In genomic region chr2:166729656-166730566, GRCm38 (mm10) we compare ENCODE assay signal across 9 mouse cellular contexts. TPM values are rescaled to one million over a fixed set of nuclear protein-coding genes. Genes with fewer than 3 reads are reported as not detected.
DNase-seq lines count a peak whose midpoint lies in the region; ATAC-seq and TF ChIP-seq lines count a peak whose summit lies in the region.
"Had no signal": no experiment of that assay in that cellular context is flagged by ENCODE, and none has a peak within 500 bp of the region (broad histone marks: within the 10 kb centered on the region; RNA-seq: fewer than 3 reads in every experiment).

No protein-coding gene starts in this region.

- no peak overlapping the region for H3ac ChIP-seq in myocyte (ENCODE audit: control insufficient read depth, insufficient read length)

- H3K4me1 ChIP-seq in forebrain, embryonic 16.5 days (replicated peaks; ENCODE audit: control insufficient read depth, insufficient read depth, low read length): peaks cover 25% of the 10 kb centered on the region
- peaks cover 26% of the 10 kb centered on the region for H3K4me1 ChIP-seq in limb, embryonic 13.5 days

- no peaks in the 10 kb centered on the region for H3K79me2 ChIP-seq in myocyte (ENCODE audit: control insufficient read depth, insufficient read depth)

- peak; percentile 60 for ATAC-seq in forebrain, embryonic 16.5 days
- ATAC-seq in hematopoietic stem cell, adult 5-6 weeks (replicated peaks in 1 of 2; ENCODE audit: insufficient read depth in 1 of 2, low FRiP score in 2 of 2, low TSS enrichment in 1 of 2, low read depth in 1 of 2, poor library complexity in 2 of 2, severe bottlenecking in 2 of 2): peak; percentile 30 to 34
- peak; percentile 38; the same call in 1 of the 2 replicates for ATAC-seq in limb, embryonic 13.5 days (ENCODE audit: low FRiP score, low read depth)

- H3K36me3 ChIP-seq in forebrain, embryonic 16.5 days (ENCODE audit: control insufficient read depth, insufficient read depth): no peaks in the 10 kb centered on the region
- no peaks in the 10 kb centered on the region for H3K36me3 ChIP-seq in limb, embryonic 13.5 days
- H3K36me3 ChIP-seq in myocyte (ENCODE audit: control insufficient read depth, insufficient read depth): no peaks in the 10 kb centered on the region
- H3K36me3 ChIP-seq: liver, embryonic 15.5 days had no signal

- peak; percentile 45 for DNase-seq in urinary bladder, postnatal 25 days (ENCODE audit: low spot score)
- DNase-seq in urinary bladder, postnatal 10 days (ENCODE audit: low spot score): no peak
- no peak for DNase-seq in yolk sac, embryonic 10.5 days (ENCODE audit: low spot score)
- DNase-seq in right cerebral cortex, adult 18-20 months: no peak

- peak overlapping the region; percentile 34; the same call in 1 of the 2 replicates for H3K9ac ChIP-seq in forebrain, embryonic 16.5 days (replicated peaks; ENCODE audit: low read depth, low read length)
- H3K9ac ChIP-seq in limb, embryonic 13.5 days: no peak overlapping the region
- H3K9ac ChIP-seq: liver, embryonic 15.5 days had no signal

- no peak overlapping the region for H3K4me3 ChIP-seq in forebrain, embryonic 16.5 days (replicated peaks; ENCODE audit: low read length)
- H3K4me3 ChIP-seq in limb, embryonic 13.5 days: no peak overlapping the region; the same call in 1 of the 2 replicates
- H3K4me3 ChIP-seq in myocyte: no peak overlapping the region
- H3K4me3 ChIP-seq: liver, embryonic 15.5 days had no signal

- H3K4me2 ChIP-seq in forebrain, embryonic 16.5 days (ENCODE audit: low read length): 0 out of 2 replicates have a peak overlapping the region, but pooled peaks have one; percentile 0
- peak overlapping the region; percentile 44 for H3K4me2 ChIP-seq in limb, embryonic 13.5 days (replicated peaks)
- peak overlapping the region; percentile 60 for H3K4me2 ChIP-seq in myocyte (ENCODE audit: low read depth)
- H3K4me2 ChIP-seq: liver, embryonic 15.5 days had no signal

- 10% methylated on average over 19 of the region's 19 CpGs for WGBS in forebrain, embryonic 16.5 days
- 15% methylated on average over 19 of the region's 19 CpGs for WGBS in limb, embryonic 13.5 days

- peak overlapping the region; percentile 38 for H3K27ac ChIP-seq in forebrain, embryonic 16.5 days (ENCODE audit: low read length)
- H3K27ac ChIP-seq in limb, embryonic 13.5 days: peak overlapping the region; percentile 81
- H3K27ac ChIP-seq: liver, embryonic 15.5 days had no signal

- H3K27me3 ChIP-seq in forebrain, embryonic 16.5 days (replicated peaks; ENCODE audit: control insufficient read depth, insufficient read depth, low read length): no peaks in the 10 kb centered on the region
- no peaks in the 10 kb centered on the region for H3K27me3 ChIP-seq in limb, embryonic 13.5 days
- peaks cover 3% of the 10 kb centered on the region for H3K27me3 ChIP-seq in myocyte (ENCODE audit: control insufficient read depth, insufficient read depth, insufficient read length)
- H3K27me3 ChIP-seq: liver, embryonic 15.5 days had no signal

- no peaks in the 10 kb centered on the region for H3K9me3 ChIP-seq in forebrain, embryonic 16.5 days (ENCODE audit: control insufficient read depth, low read length)
- H3K9me3 ChIP-seq in limb, embryonic 13.5 days: no peaks in the 10 kb centered on the region
- H3K9me3 ChIP-seq: liver, embryonic 15.5 days had no signal

- no peak for TF ChIP-seq POLR2A in myocyte (IDR thresholded peaks at IDR 0.05; ENCODE audit: insufficient read length, low read depth)

TF ChIP-seq in myocyte, 11 proteins besides CTCF, POLR2A, EP300 and RAD21:
- TF ChIP-seq CEBPB (IDR thresholded peaks at IDR 0.05; ENCODE audit: insufficient read depth, poor library complexity, severe bottlenecking) (peak; percentile 37; the same call in 1 of the 2 replicates), USF1 (IDR thresholded peaks at IDR 0.05; ENCODE audit: low read depth) (no peak)
TF ChIP-seq in myocyte: peak in this region for 1.

RNA-seq across cellular contexts. Expression of gene Prex1, which starts 16.3 kb away (rescaled TPM):
- 38.5 and 40.5 TPM in 2 replicates for polyA plus RNA-seq in forebrain, embryonic 16.5 days (2015; fragmentation: Nextera tagmentation; extraction: Ambion mirVana)
- total RNA-seq in hematopoietic stem cell, adult 5-6 weeks (2017): 25.1 and 30.0 TPM in 2 replicates
- 18.8 and 19.4 TPM in 2 replicates for polyA plus RNA-seq in limb, embryonic 13.5 days (2015; fragmentation: Nextera tagmentation; extraction: Ambion mirVana)
- 0.17 TPM for polyA plus RNA-seq in myocyte (2012; fragmentation: generic; extraction: Trizol)

Comparison
In these comparisons a context has a peak if more than half of its experiments do, and no peak if none do; other contexts are left out.
1. H3K4me2 ChIP-seq: peak in every context shown above with its lines; median percentile 60 in myocyte; 44 in limb, embryonic 13.5 days; 0 in forebrain, embryonic 16.5 days.
2. RNA of gene Prex1, which starts 16.3 kb away (polyA plus RNA-seq): 38.5 to 40.5 TPM in forebrain, embryonic 16.5 days and 18.8 to 19.4 TPM in limb, embryonic 13.5 days; 0.17 TPM in myocyte (single experiment); every median in the first group is over 10 times any median in the second.
3. Peak in every context shown above with its lines, with median percentiles within 50 percentile points of each other: ATAC-seq.